Mouse (Mus musculus) lung, embryonic 14.5 days (tissue): Measurements from ENCODE around the gene Mrps14. TPM values are rescaled to one million over a fixed set of nuclear protein-coding genes. Genes with fewer than 3 reads are reported as not detected.
A peak's percentile ranks its signal among the peaks of the same experiment; 100 is the strongest.

Experiments used
- ATAC-seq: fragments of 200-750 bp; cut with Nextera tagmentation; 2 replicates; pipeline ENCODE4 v1.8.0; 2017; ENCODE audit warnings: mild to moderate bottlenecking, moderate TSS enrichment, moderate library complexity; ENCODE audit not compliant: insufficient read depth
- DNase-seq: peaks from one replicate; pipeline ENCODE4 v3.0.0-alpha.2; 2015
- H3K27ac ChIP-seq: fragments of 300-500 bp; sonication (generic); 2 replicates; pipeline ENCODE4 v1.5.1; 2014; ENCODE audit warnings: low read depth, mild to moderate bottlenecking, moderate library complexity
- H3K27me3 ChIP-seq: fragments of 300-500 bp; sonication (generic); 2 replicates; pipeline ENCODE4 v1.6.1; 2014; ENCODE audit warnings: low read length, control low read depth; ENCODE audit not compliant: insufficient read depth
- H3K36me3 ChIP-seq: fragments of 300-500 bp; sonication (generic); 2 replicates; pipeline ENCODE4 v1.6.1; 2014; ENCODE audit warnings: control low read depth; ENCODE audit not compliant: insufficient read depth
- H3K4me1 ChIP-seq: fragments of 300-500 bp; sonication (generic); 2 replicates; pipeline ENCODE4 v1.6.1; 2014; ENCODE audit warnings: antibody characterized with exemption, control low read depth; ENCODE audit not compliant: insufficient read depth
- H3K4me2 ChIP-seq: fragments of 300-500 bp; sonication (generic); 2 replicates; pipeline ENCODE4 v1.6.1; 2014; ENCODE audit warnings: mild to moderate bottlenecking
- H3K4me3 ChIP-seq: fragments of 300-500 bp; sonication (generic); 2 replicates; pipeline ENCODE4 v1.5.1; 2014; ENCODE audit warnings: low read depth, low read length
- H3K9ac ChIP-seq: fragments of 300-500 bp; sonication (generic); 2 replicates; pipeline ENCODE4 v1.6.1; 2014
- H3K9me3 ChIP-seq: fragments of 300-500 bp; sonication (generic); 2 replicates; pipeline ENCODE4 v1.6.1; 2016; ENCODE audit warnings: low read depth, low read length, control low read depth
- CTCF ChIP-seq: IDR thresholded peaks from 2 replicates; pipeline ENCODE4 v1.5.1; 2016; ENCODE audit warnings: antibody characterized with exemption, low read depth
- WGBS: fragments of 180-500 bp; shearing (Covaris S2); extraction: QIAGEN DNeasy Blood & Tissue Kit; methylation state at CpG from one replicate; pipeline ENCODE4 v1.1.7; 2014; 5-methylcytosine and 5-hydroxymethylcytosine counted together
- polyA plus RNA-seq: library from polyadenylated mRNA; unstranded; fragments of >200 nt; fragmentation: Nextera tagmentation; extraction: Ambion mirVana; gene quantifications from 2 replicates; pipeline ENCODE4 v1.2.1, GENCODE M21; 2014

Gene Mrps14
- polyA plus RNA-seq, 1 experiment from 2014 or later: 243 TPM

GRCm38 (mm10) chr1:160227850-160228249 lies 32.8 kb downstream of the Mrps14 start:
- DNase-seq (no peak), ATAC-seq (no peak)
- TF ChIP-seq CTCF: no peak
- no peaks in the 10 kb centered on the region for H3K4me1 ChIP-seq
- no peaks in the 10 kb centered on the region for H3K36me3 ChIP-seq
- no peak overlapping the region for H3K4me3 ChIP-seq
- H3K27me3 ChIP-seq: no peaks in the 10 kb centered on the region
- H3K27ac ChIP-seq: no peak overlapping the region
- no peak overlapping the region for H3K4me2 ChIP-seq
- H3K9ac ChIP-seq: no peak overlapping the region
- no peaks in the 10 kb centered on the region for H3K9me3 ChIP-seq

GRCm38 (mm10) chr1:160231013-160231412 lies 36.0 kb downstream of the Mrps14 start:
- Histone ChIP-seq H3K4me3 (no peak overlapping the region), H3K27me3 (no peaks in the 10 kb centered on the region), H3K4me2 (no peak overlapping the region), H3K27ac (no peak overlapping the region), H3K9ac (no peak overlapping the region), H3K4me1 (no peaks in the 10 kb centered on the region), H3K9me3 (no peaks in the 10 kb centered on the region), H3K36me3 (no peaks in the 10 kb centered on the region)
- DNase-seq (peak; percentile 91), ATAC-seq (no peak)
- peak; percentile 64 for TF ChIP-seq CTCF
- 26% methylated on average over 4 of the region's 4 CpGs for WGBS

GRCm38 (mm10) chr1:160232113-160232512 lies 37.1 kb downstream of the Mrps14 start:
- no peaks in the 10 kb centered on the region for H3K27me3 ChIP-seq
- DNase-seq (no peak), ATAC-seq (no peak)
- H3K4me2 ChIP-seq: no peak overlapping the region
- no peak for TF ChIP-seq CTCF
- WGBS: 94% methylated on average over 3 of the region's 3 CpGs
- no peaks in the 10 kb centered on the region for H3K4me1 ChIP-seq
- no peaks in the 10 kb centered on the region for H3K36me3 ChIP-seq
- no peaks in the 10 kb centered on the region for H3K9me3 ChIP-seq
- H3K27ac ChIP-seq: no peak overlapping the region
- H3K9ac ChIP-seq: no peak overlapping the region
- no peak overlapping the region for H3K4me3 ChIP-seq

- H3K27ac ChIP-seq: peak overlapping the region; percentile 34; the same call in 1 of the 2 replicates
- no peak for TF ChIP-seq CTCF
- no peaks in the 10 kb centered on the region for H3K27me3 ChIP-seq
- no peaks in the 10 kb centered on the region for H3K36me3 ChIP-seq
- H3K4me3 ChIP-seq: no peak overlapping the region
- no peak overlapping the region for H3K9ac ChIP-seq
- H3K4me2 ChIP-seq: no peak overlapping the region
- H3K9me3 ChIP-seq: no peaks in the 10 kb centered on the region
- no peaks in the 10 kb centered on the region for H3K4me1 ChIP-seq
- ATAC-seq (peak; percentile 91), DNase-seq (peak; percentile 81)
Measured at GRCm38 (mm10) chr1:160233921-160234320, 38.9 kb downstream of the Mrps14 start.

- no peak overlapping the region for H3K4me3 ChIP-seq
- TF ChIP-seq CTCF: no peak
- no peaks in the 10 kb centered on the region for H3K27me3 ChIP-seq
- ATAC-seq: no peak
- H3K36me3 ChIP-seq: no peaks in the 10 kb centered on the region
- no peak overlapping the region for H3K9ac ChIP-seq
- H3K27ac ChIP-seq: no peak overlapping the region
- H3K4me2 ChIP-seq: no peak overlapping the region
- no peaks in the 10 kb centered on the region for H3K9me3 ChIP-seq
- no peak for DNase-seq
- WGBS: 82% methylated on average over 2 of the region's 2 CpGs
- no peaks in the 10 kb centered on the region for H3K4me1 ChIP-seq
Measured at GRCm38 (mm10) chr1:160237981-160238380, 43.0 kb downstream of the Mrps14 start.

- Histone ChIP-seq H3K4me3 (no peak overlapping the region), H3K9me3 (no peaks in the 10 kb centered on the region), H3K36me3 (no peaks in the 10 kb centered on the region), H3K4me2 (no peak overlapping the region), H3K27ac (no peak overlapping the region), H3K27me3 (no peaks in the 10 kb centered on the region), H3K4me1 (no peaks in the 10 kb centered on the region), H3K9ac (no peak overlapping the region)
- ATAC-seq: no peak
- 86% methylated on average over 1 of the region's 1 CpGs for WGBS
- no peak for DNase-seq
- TF ChIP-seq CTCF: no peak
Measured at GRCm38 (mm10) chr1:160238852-160239443, 43.9 kb downstream of the Mrps14 start.

- Histone ChIP-seq H3K27me3 (no peaks in the 10 kb centered on the region), H3K27ac (no peak overlapping the region), H3K9ac (no peak overlapping the region), H3K9me3 (no peaks in the 10 kb centered on the region), H3K36me3 (no peaks in the 10 kb centered on the region), H3K4me1 (no peaks in the 10 kb centered on the region), H3K4me2 (no peak overlapping the region), H3K4me3 (no peak overlapping the region)
- 82% methylated on average over 2 of the region's 2 CpGs for WGBS
- DNase-seq (no peak), ATAC-seq (no peak)
- TF ChIP-seq CTCF: no peak
Measured at GRCm38 (mm10) chr1:160240091-160240490, 45.1 kb downstream of the Mrps14 start.

GRCm38 (mm10) chr1:160244689-160245088 lies 49.7 kb downstream of the Mrps14 start:
- DNase-seq (no peak), ATAC-seq (no peak)
- no peaks in the 10 kb centered on the region for H3K9me3 ChIP-seq
- no peak for TF ChIP-seq CTCF
- no peaks in the 10 kb centered on the region for H3K4me1 ChIP-seq
- H3K4me3 ChIP-seq: no peak overlapping the region
- H3K36me3 ChIP-seq: no peaks in the 10 kb centered on the region
- no peak overlapping the region for H3K9ac ChIP-seq
- H3K27ac ChIP-seq: no peak overlapping the region
- WGBS: 84% methylated on average over 5 of the region's 5 CpGs
- no peak overlapping the region for H3K4me2 ChIP-seq
- no peaks in the 10 kb centered on the region for H3K27me3 ChIP-seq
